Mouse (Mus musculus): ENCODE measurements around the gene Btbd2.

The Btbd2 gene

GRCm38 (mm10) chr10:80692249-80693165 lies 35.6 kb upstream of the Btbd2 start:
- no peak for DNase-seq (ENCODE audit: extremely low read depth, low read depth, low spot score)

DNA sequence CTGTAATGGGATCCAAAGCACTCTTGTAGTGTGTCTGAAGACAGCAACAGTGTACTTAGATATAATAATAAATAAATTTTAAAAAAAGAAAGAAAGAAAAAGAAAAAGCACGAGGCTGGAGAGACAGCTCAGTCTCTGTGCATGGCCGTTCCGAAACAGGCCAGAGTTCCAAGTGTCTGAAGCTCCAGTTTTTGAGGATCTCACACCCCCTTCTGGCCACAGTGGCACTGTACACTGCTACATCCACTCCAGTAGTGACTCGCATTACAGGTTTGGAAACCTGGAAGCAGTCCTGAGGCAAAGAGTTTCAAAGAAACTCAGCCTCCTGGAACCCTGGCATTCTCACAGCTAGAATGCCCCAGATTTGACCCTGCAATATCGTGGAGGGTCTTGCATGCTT lies 31.0 kb upstream of the Btbd2 start:
- DNase-seq (ENCODE audit: extremely low read depth, low read depth, low spot score), result no peak

DNA sequence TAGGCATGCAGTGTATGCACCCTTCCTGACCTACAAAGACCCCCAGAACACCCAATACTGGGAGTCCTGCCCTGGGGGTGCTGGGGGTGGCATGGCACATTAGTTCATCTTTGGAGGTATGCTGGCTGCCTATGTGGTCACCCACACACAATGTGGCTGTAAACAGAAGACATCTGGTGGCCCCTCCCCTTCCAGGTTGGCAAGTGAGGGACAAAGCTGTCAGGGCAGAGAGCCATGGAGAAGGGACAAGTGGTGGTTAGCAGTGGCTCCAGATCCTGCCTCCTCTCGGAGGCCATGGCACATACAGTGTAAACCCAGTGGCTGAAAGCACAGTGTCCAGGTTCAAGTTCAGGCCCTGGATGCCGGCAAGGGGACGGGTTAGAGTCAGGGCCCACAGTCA lies 29.7 kb upstream of the Btbd2 start:
- DNase-seq (ENCODE audit: extremely low read depth, low read depth, low spot score), result no peak

- DNase-seq (ENCODE audit: extremely low read depth, low read depth, low spot score), result no peak
Measured at GRCm38 (mm10) chr10:80684984-80685383, 28.1 kb upstream of the Btbd2 start.

DNA sequence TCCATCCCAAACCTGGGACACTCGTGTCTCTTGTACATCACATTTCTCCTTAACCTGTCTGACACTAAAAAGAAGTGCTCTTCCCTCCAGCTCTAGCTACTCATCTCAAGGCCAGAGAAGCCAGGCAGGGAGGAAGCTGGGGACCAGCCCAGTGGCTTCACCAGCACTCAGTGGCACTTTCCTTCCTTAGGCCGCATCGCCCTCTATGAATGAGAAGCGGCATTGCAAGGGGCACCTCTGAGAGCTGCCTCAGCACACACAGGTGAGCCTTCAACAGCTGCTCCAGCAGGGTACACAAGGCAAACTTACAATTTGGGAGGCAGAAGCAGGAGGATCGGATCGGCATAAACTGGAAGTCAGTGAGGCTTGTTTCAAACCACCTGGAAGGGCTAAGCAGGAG lies 27.3 kb upstream of the Btbd2 start:
- DNase-seq (ENCODE audit: extremely low read depth, low read depth, low spot score), result no peak

DNA sequence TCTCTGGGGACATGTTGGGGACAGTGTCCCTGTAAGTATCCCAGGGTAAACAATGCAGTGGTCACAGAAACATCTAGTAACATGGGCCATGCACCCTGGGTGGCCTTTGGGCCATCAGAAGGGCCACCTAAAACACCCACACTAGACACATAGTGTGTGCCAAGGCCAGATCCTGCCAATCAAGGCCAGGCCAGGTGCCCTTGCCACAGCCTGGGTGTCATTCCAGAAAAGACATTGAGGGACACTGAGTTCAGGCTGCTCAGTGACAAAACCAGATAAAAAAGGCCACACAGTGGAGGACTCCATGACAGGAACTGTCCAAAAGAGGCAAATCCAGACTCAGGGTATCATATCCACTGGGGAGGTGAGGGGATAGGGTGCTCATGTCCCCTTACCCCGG lies 26.8 kb upstream of the Btbd2 start:
- no peak for DNase-seq (ENCODE audit: extremely low read depth, low read depth, low spot score)

DNA sequence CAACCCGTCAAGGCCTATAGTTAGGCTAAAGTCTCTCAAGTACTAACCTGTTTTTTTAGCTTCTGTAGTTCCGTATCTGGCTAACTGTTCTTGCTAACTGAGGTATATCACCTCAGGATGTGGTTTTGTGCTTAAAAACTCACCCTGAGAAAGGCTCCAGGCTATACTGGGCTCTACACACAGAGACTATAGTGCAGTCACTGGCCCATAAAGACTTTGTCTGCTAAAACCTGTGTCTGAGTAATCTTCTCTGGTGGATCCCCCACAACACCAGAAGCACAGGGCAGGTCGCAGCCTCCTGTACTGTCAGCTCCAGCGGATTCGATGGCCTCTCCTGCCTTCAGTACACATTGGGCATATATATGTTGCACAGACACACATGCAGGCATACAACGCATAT lies 25.1 kb upstream of the Btbd2 start:
- no peak for DNase-seq (ENCODE audit: extremely low read depth, low read depth, low spot score)

DNA sequence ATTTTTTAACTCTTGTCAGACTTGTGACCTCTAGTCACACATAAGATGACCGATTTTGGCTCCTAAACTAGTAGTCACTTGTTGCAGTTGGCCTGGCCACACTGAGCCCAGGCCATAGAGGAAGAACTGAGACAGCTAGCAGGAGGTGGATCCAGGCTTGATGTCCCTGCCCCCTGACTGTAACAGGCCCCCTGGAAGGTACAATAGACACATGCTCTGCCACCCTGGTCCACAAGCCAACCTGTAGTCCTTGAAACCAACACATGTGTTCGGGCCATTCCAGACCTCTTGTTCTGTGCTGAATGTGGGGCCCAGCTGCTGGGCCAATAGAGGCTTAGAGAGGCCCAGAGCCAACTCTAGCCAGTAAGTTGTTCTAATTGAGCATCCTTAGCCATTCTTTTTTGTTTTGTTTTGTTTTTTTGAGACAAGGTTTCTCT lies 23.4 kb upstream of the Btbd2 start:
- DNase-seq (ENCODE audit: extremely low read depth, low read depth, low spot score), result no peak

GRCm38 (mm10) chr10:80679556-80680259 lies 22.8 kb upstream of the Btbd2 start:
- peak; percentile 81 for DNase-seq (ENCODE audit: extremely low read depth, low read depth, low spot score)

DNA sequence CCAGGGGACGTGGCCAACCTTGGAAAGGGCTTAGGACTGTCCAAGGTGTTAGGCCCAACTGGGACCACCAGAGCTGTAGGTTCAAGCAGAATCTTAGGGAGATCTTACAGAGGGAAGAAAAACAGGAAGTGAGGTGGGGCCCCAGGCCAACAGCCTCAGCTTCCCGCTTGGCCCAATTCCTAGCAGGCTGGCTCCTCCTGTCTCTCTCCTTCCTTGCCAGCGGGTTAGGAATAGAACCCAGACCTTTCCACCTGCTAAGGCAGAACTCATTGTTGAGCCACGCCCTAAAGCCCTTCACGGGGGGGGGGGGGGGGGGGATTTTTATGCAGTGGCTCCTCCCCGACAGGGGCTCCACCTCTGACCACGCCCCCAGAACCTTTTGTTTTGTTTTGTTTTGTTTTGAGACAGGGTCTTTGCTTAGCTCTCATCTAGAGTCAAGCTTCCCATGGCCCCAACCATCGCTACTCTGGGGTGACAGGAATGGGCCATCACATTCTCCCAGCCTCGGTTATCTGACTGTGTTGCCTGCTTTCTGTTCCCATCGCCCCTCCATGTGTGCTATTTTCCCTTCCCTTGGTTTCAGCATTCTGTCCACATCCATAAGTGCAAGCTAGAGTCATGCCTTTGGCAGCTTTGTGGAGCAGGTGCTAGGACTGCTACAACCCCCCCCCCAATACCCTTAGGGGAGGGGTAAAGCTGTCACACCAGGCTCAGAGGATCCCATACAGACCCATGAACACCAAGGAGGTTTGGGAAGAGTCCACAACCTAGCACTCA lies 21.9 kb upstream of the Btbd2 start:
- no peak for DNase-seq (ENCODE audit: extremely low read depth, low read depth, low spot score)

- peak; percentile 61 for DNase-seq (ENCODE audit: extremely low read depth, low read depth, low spot score)
Measured at GRCm38 (mm10) chr10:80677942-80678436, 21.1 kb upstream of the Btbd2 start, which contains the start of gene Mknk2. Gene Mknk2, minus strand, starts transcription at chr10:80678112.

- DNase-seq (ENCODE audit: extremely low read depth, low read depth, low spot score), result peak; percentile 76
Measured at GRCm38 (mm10) chr10:80677128-80677875, 20.4 kb upstream of the Btbd2 start.

DNA sequence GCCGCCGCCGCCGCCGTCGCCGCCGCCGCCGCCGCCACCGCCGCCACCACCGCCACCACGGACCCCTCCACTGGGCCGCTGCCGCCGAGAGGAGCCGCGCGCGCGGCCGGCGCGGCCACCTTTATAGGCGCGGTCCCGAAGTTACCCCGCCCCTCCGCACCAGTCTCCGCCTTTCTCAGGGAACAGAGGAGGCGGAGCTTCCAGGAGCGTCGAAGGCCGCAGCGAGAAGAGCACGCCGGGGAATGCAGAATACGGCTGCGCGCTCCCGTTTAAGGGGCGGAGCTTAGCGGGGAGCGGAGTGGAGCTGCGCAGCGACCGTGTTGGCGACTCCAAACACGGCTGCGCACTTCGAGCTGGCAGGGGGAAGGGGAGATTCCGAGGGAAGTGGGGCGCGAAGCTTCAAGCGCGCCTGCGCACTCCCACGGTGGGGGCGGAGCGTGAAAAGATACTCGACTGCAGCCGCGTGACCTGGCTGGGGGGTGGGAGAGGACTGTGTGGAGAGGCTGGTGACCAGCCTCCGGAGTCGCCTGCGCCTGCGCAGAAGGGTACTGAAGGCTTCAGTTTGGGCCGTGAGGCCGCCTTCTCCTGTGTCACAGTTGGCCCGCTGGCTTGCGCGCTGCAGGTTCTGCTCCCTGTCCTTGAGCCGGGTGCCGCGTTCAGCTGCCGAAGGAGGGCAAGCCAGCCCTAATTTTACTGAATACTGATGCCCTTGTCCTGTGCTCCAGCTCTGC lies 19.5 kb upstream of the Btbd2 start:
- DNase-seq (ENCODE audit: extremely low read depth, low read depth, low spot score), result peak; percentile 82

- no peak for DNase-seq (ENCODE audit: extremely low read depth, low read depth, low spot score)
Measured at GRCm38 (mm10) chr10:80675405-80676197, 18.7 kb upstream of the Btbd2 start.

DNA sequence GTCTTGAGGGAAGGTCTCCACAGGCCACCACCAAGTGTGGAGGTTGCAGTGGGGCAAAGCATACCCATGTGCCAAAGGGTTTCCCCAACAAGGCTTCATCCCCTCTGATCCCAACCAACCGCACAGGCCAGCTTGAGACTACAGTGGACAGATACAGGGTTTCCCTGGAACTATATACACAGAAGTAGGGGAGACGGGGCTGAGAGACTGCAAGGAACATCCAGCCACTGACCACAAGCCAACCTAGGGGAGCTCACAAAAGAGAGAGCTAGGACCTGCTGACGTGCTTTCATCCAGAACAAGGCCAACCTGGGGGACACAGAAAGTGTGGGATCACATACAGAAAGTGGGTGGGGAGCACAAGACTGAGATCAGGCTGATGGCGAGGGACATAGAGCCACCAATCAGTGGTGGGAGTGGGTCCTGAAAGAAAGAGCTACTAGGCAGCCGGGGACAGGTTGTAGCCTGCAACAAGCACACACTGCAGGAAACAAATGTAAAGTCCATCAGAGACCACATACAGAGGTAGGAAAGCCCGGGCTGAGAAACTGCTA lies 18.1 kb upstream of the Btbd2 start:
- no peak for DNase-seq (ENCODE audit: extremely low read depth, low read depth, low spot score)

GRCm38 (mm10) chr10:80674161-80674711 lies 17.4 kb upstream of the Btbd2 start:
- no peak for DNase-seq (ENCODE audit: extremely low read depth, low read depth, low spot score)

DNA sequence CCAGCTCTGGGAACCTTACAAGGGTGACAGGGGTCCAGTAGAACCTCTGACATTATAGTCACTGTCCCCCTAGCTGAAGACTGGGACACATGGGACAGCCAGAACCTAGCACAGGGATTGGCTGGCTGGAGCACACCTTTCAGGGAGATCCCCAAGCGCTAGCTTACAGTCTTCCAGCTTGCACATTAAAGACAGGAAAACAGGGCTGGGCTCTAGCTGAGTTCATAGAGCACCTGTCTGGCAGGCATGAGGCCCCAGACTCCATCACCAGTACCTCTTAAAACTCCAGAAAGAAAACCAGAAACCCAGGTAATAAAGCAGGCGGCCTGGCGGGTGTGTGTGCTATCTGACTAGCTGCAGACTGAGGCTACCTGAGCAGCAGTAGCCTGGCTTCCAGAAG lies 16.8 kb upstream of the Btbd2 start:
- no peak for DNase-seq (ENCODE audit: extremely low read depth, low read depth, low spot score)

DNA sequence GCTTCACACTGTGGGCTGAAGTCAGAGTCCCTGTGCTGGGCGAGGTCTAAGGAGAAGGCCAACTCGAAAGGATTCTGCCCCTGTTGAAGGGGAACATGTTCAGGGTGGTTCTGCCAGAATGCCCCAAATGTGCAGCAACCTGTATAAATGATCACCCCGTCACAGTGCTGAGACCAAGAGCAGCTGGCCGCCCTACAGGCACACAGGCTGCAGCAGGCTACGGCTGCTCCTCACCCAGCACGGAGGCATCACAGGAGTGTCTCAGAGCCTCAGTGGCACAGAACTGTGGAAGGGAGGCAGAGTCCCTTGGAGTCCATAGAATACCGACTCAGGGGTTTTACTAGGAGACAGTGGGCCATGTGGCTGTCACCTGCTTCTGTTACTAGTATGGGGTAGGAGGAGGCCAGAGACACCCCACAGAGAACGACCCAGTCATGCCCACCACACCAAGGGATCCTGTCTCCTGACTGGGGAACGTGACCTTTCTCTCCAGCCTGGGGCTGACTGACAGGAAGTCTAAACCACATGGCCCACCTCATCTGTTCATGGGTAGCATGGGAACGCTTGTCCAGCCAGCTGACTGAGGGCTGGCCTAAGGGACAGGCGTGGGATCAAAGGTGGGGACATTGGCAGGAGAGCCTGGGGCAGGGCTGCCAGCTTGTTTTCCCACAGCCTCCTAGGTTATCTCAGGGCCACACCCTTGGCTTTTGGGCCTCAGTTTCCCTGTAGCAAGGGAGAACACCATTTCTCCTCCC lies 15.2 kb upstream of the Btbd2 start:
- DNase-seq (ENCODE audit: extremely low read depth, low read depth, low spot score), result no peak

Measured in fat pad, adult 2 months (tissue).